Mouse (Mus musculus) CD4-positive, CD25-positive, alpha-beta regulatory T cell, adult 2 months (primary cell): ENCODE data around the gene Stxbp6.

Source experiments
- DNase-seq: peaks from one replicate; pipeline ENCODE4 v3.0.0-alpha.2; 2012; ENCODE audit warnings: low read depth, low spot score

Gene Stxbp6

DNA sequence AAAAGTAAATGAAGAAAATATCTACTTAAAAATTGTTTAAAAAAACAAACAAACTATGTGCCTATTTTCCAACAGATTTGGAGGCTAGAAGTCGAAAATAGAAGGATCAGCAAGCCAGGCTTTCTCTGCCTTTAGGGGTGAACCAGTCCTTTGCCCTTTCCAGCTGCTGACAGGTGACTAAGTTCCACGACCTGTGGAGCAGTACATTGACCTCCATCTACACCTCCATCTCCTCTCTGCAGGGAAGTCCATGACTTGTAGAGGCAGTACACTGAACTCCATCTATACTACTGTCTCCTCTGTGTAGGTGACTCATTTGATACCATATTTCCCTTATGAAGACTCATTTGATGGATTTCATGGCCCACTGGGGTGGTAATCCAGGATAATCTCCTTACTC lies 78.2 kb downstream of the Stxbp6 start:
- no peak for DNase-seq

DNA sequence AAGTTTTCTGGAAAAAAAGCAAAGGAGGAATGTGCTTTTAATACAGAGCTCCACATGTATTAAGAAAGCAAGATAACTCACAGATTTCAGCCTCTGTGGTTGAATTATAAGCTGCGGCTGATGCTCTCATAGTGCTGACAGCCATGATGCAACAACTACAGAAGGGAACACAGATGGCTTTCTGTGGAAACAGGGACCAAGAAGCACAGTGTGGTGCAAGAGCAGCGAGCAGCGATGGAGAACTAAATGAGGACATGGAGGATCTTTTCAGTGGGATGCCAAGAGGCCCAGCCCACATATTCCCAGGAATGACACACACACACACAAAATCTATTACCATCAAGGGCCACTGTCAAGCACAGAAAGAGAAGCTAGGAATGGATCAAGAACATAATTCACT lies 81.1 kb downstream of the Stxbp6 start:
- DNase-seq, result no peak

- no peak for DNase-seq
Observed at GRCm38 (mm10) chr12:44992847-44993246, 81.7 kb downstream of the Stxbp6 start.

DNA sequence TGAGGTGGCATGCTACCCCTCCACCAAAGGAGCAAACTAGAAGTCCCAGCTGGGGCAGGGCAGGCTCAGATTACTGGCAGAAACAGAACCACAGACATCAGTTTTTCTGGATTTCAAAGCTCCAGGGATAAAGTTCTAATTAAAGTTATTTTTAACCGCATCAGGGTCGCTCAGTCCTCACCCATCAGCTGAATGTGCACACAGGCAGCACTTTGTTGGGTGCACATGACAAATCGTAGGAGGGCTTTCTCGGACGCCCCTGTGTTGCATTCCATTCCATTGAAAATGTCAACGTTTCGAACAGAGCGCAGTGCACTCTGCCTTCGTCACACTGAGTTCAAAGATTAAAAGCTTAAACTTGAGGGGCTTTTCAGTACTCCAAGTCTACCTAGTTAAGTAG lies 84.1 kb downstream of the Stxbp6 start:
- no peak for DNase-seq

DNA sequence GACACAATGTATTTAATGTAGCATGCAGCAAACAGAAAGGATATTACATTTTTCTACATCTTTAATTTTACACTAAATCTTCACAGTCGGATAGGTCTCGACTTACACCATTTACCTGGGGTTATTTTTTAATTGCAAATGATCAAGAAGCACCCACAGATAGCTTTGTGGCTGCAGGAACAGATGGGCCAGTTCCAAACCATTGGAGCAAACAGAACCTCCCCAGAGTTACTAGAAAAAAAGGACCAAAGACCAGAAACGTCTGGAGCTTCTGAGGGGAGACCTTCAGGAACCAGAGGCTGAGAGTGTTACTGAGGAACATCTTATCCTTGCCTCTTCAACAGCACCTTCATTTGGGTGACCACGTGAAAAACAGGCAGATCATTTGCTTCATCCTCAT lies 85.5 kb downstream of the Stxbp6 start:
- DNase-seq, result no peak

GRCm38 (mm10) chr12:44987762-44988161 lies 86.7 kb downstream of the Stxbp6 start:
- DNase-seq, result no peak

GRCm38 (mm10) chr12:44979316-44979848 lies 95.1 kb downstream of the Stxbp6 start:
- no peak for DNase-seq

DNA sequence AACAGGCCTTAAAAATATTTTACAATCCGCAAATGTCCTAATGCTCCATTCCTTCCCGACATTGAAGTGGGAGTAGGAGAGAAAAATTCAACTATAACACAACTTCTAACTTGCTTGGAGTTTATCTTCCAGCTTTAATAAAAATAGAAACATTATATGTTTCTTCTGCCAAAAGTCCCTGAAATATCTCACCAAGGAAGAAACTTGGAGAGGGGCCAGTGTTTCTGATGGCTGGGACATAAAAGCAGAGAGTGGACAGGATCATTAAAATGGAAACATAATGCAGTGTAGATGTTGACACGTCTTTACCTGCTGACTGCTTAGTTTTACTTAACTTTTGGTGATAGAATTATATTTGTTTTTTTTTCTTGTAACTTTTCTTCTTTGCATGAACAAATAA lies 99.2 kb downstream of the Stxbp6 start:
- no peak for DNase-seq

DNA sequence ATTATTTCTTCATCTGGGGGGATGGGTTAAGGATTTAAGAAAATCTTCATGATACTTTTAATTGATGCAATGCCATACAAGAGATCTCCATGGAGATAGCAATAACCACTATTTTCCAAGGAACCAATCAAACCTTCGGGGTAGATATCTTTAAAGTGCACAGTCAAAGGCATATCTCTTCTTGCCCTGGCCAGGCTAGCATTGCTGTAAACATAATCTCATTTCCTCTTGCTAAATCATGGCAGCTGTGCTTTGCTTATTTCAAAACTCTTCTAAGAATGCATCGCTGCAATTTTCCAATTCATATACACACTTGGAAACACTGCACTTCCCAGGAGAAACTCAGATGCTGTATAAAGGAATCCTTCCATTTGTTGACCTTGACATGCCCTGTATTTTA lies 103.0 kb downstream of the Stxbp6 start:
- no peak for DNase-seq

DNA sequence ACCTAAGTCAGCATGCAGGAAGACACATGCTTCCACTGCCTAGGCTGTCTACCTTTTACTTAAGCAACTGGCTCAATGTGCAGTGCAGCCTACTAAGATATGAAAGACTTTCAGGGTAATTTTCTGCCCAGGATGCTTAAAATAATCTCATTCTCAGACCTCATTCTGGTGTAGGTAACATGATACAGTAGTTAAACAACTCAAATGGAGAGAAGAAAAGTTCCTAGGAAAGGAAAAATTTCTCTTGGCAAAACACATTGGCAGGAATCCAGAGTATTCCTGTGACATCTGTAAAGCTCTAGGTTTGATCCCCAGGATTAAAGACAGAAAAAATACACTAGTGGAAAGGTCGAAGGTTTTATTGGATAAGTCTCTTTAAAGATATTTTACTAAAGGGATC lies 107.1 kb downstream of the Stxbp6 start:
- DNase-seq, result no peak

DNA sequence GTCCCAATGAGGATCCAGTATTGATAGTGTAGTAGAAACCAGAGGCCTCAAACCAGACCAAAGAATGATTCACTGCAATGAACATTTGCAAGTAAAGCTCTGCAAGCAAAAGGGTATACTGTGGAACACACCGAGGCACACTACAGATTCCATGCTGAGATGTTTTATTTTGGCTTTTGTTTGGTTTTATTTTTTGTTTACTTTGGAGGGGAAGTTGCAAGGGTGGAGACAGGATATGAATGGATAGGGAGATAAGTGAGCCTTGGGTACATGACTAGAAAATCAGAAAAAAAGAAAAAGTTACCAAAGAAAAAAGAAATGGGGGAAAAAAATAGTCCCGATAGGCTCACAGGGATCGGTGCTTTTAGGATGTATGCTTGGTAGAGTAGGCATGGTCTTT lies 117.0 kb downstream of the Stxbp6 start:
- DNase-seq, result no peak

DNA sequence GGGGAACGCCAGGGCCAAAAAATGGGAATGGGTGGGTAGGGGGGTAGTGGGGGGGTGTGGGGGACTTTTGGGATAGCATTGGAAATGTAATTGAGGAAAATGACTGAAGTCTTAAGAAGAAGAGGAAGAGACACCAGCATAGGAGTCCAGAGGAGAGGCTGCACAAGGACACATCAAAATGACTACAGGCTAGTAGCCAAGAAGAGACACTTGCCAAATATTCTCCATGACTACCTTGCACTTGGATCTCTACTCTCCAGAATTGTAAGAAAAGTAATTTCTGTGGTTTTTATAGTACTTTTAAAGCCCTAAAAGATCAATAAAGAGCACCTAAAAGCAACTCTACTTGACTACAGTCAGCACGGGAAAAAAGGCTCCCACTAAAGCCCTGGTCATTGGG lies 121.4 kb downstream of the Stxbp6 start:
- no peak for DNase-seq

DNA sequence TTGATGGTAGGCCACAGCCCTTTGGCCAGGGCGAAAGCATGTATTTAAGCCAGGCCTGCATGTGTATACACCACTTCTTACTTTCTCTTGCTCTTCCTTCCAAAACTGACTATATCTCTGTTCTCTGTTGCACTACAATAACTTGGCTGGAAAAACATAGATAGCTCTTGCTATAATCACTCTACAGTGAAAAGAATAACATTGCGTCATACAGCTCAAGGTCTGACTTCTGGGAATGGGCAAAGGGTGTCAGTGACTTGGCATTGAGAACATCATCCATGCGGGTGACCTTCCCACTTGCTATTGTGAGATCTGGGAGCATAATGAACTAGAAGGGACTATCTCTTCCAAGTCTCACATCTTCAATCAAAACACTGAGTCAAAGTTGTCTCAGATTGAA lies 122.4 kb downstream of the Stxbp6 start:
- DNase-seq, result no peak

- no peak for DNase-seq
Observed at GRCm38 (mm10) chr12:44950559-44950958, 124.0 kb downstream of the Stxbp6 start.

GRCm38 (mm10) chr12:44947823-44948222 lies 126.7 kb downstream of the Stxbp6 start:
- DNase-seq, result no peak

DNA sequence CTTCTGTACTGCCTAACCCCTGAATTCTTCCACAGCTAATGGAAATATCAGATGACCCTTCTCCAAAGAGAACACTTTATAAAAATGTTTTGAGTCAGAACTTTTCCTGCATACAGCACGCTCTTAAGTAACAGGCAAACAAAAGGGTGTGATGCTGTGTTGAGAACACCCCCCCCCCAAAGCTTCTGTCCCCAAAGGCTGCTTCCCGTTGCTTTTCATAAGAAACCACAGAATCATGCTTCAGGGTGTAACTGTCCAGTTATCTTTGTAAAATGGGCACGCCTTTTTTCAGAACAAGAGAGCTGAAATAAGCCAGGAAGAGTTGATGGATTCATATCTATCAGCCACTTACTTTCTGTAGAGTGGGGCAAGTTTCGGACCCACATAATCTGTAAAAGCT lies 134.2 kb downstream of the Stxbp6 start:
- no peak for DNase-seq

GRCm38 (mm10) chr12:44939106-44939505 lies 135.4 kb downstream of the Stxbp6 start:
- no peak for DNase-seq

DNA sequence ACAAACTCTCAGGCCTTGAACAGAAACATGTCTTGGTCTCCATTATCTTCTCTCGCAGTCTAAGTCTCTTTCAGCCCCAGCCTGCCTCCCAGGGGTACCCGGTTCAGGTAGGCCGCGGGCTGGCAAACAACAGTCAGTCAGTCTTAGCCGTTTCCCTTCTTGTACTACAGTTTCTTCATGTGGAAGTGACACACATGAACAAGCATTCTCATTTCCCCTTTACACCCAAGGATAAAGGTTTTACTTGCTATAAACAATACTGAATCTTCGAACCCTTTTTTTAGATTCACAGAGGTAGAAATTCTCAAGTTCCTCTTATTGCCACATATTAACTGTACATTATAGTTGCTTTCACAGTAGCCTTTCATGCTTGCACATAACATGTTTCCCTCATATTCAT lies 141.6 kb downstream of the Stxbp6 start:
- DNase-seq, result no peak

DNA sequence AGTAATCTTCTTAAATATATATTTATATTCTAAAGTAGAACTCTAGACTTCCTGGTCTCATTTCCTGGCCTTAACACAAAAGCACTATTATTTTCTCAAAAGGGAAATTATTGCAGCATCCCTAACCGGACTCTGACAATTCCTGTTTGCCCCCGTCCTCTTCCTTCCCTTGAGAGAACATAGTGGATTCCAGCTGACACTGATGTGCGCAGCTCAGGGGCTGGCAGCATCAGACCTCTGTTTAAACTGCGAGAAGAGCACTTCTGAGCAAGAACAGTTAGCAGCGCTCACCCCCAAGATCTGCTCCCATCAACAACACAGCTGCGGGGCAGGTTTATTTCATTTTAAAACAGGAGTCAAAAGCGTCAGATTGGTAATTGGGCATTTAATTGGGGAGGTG lies 142.8 kb downstream of the Stxbp6 start:
- DNase-seq, result no peak

GRCm38 (mm10) chr12:44928456-44928855 lies 146.1 kb downstream of the Stxbp6 start:
- DNase-seq, result no peak

GRCm38 (mm10) chr12:44925901-44926300 lies 148.6 kb downstream of the Stxbp6 start:
- no peak for DNase-seq

DNA sequence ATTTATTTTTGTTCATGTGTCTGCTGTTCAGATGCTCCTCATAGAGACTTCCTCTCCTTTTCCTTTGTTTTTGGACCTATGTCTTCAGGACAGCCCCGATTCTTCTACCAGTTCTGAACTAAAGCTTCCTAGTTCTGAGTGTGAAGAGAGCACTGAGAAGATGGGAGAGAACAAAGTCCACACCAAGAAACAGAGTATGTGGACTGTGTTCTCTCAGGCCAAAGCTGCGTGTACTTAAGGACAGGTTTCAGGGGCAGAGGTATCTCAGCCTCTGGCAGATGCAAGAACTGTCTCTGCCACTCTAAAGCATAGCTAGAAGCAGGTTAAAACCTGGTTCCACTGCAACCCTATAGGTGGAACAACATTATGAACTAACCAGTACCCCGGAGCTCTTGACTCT lies 151.2 kb downstream of the Stxbp6 start:
- DNase-seq, result no peak

DNA sequence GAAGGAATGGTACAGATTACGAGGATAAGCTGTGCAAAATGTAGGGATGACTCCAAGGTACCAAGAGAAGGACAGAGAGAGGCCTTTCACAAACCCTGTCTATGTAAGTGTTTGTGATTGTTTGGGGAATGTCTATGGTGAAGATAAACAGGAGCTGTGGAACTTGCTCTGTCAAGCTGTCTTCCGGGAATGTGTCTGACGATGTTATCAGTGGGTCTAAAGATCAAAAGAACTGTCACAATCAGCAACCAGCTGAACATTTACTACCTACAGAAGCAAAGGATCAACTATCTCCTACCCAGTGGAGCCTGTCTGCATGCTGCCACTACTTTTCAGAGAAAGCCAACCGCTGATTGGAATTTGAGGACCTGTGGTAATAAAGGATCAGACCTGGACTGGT lies 152.3 kb downstream of the Stxbp6 start:
- no peak for DNase-seq

DNA sequence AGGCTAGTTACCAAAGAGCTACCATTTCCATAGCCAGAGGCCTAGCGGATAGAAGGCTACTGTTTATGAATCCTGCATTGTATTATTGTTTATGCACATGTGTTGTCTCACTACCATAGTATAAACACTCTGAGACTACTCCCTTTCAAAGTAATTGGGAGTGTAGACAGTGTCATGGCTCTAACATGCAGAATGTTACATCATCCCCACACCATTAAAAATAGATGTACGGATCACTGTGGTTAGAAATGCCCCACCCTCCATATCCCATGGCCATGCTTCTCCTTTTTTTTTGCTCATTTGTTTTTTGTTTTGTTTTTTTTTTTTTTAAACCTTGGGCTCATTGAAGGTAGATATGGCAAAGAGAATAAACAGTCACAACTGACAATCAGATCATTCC lies 154.9 kb downstream of the Stxbp6 start:
- DNase-seq, result no peak

- DNase-seq, result no peak
Observed at GRCm38 (mm10) chr12:44918929-44919328, 155.6 kb downstream of the Stxbp6 start.
